Mouse (Mus musculus): ENCODE results near the gene Uqcrh. TPM values are rescaled to one million over a fixed set of nuclear protein-coding genes. Genes with fewer than 3 reads are reported as not detected.

Uqcrh gene
- polyA plus RNA-seq, 1 experiment from 2014 or later, result 583 TPM

DNA sequence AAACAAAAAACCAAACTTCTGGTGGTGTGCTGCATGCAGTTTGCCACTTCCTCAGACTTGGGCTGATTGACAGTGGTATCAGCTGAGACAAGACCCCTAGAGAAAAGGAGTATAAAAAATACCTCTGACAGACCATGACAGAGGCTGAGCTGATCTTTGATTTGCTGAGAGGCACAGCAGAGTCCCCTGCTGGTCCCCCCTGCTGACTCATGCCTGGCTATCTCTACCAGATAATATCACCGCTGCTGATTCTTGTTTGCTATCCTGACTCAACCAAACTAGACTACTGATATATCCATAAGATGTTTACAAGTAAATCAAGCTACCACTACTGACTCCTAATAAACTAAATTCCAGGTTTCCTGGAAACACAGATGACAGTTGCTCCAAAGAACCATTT is 11.0 kb downstream of the Uqcrh start:
- Histone ChIP-seq H3K4me1 (ENCODE audit: control insufficient read depth, insufficient read depth, low read length) (no peaks in the 10 kb centered on the region), H3K36me3 (ENCODE audit: control insufficient read depth, insufficient read depth, low read length) (peaks cover 31% of the 10 kb centered on the region), H3K9ac (ENCODE audit: low read length) (no peak overlapping the region), H3K27me3 (replicated peaks; ENCODE audit: control insufficient read depth, insufficient read depth, low read length) (no peaks in the 10 kb centered on the region), H3K9me3 (replicated peaks; ENCODE audit: control insufficient read depth, low read length) (no peaks in the 10 kb centered on the region), H3K27ac (ENCODE audit: low read depth, low read length) (no peak overlapping the region), H3K4me3 (ENCODE audit: low read depth, low read length) (no peak overlapping the region), H3K4me2 (ENCODE audit: low read length) (no peak overlapping the region)
- DNase-seq (ENCODE audit: low spot score), result no peak
- WGBS, result 59% methylated on average over 1 of the region's 1 CpGs
- ATAC-seq, result no peak

DNA sequence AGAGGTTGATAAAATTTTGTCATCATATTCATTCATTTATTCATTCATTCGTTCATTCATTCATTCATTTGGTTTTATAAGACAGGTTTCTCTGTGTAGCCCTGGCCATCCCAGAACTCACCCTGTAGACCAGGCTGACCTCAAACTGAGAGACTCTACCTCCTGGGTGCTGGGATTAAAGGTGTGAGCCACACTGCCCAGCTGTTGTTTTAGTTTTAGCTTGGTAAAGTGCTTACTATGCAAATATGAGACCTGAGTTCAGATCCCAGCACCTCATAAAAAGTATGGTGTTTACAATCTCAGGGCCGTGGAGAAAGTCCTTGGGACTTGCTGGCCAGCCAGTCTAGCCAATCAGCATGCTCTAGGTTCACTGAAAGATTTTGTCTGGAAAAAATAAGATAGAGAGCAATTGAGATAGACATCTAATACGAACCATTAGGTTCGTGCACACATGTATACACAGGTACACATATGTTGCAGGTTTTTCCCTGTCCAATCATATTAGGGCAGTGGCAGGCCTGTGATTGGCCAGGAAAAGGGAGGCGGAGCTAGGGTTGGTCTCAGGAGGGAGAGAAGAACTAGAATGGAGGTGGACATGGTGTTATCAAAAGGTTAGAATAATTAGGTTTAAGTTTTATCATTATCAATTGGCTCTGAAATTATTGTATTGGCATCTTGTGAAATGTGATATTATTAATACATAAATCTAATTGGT is 15.7 kb downstream of the Uqcrh start:
- Histone ChIP-seq H3K27ac (ENCODE audit: low read depth, low read length) (no peak overlapping the region), H3K9ac (ENCODE audit: low read length) (no peak overlapping the region), H3K4me3 (ENCODE audit: low read depth, low read length) (no peak overlapping the region), H3K4me1 (ENCODE audit: control insufficient read depth, insufficient read depth, low read length) (0 out of 2 replicates have a peak, but pooled peaks cover 3% of the 10 kb centered on the region), H3K36me3 (ENCODE audit: control insufficient read depth, insufficient read depth, low read length) (no peaks in the 10 kb centered on the region), H3K4me2 (ENCODE audit: low read length) (no peak overlapping the region), H3K9me3 (replicated peaks; ENCODE audit: control insufficient read depth, low read length) (no peaks in the 10 kb centered on the region), H3K27me3 (replicated peaks; ENCODE audit: control insufficient read depth, insufficient read depth, low read length) (no peaks in the 10 kb centered on the region)
- no peak for ATAC-seq
- no peak for DNase-seq (ENCODE audit: low spot score)
- WGBS, result 82% methylated on average over 5 of the region's 5 CpGs

DNA sequence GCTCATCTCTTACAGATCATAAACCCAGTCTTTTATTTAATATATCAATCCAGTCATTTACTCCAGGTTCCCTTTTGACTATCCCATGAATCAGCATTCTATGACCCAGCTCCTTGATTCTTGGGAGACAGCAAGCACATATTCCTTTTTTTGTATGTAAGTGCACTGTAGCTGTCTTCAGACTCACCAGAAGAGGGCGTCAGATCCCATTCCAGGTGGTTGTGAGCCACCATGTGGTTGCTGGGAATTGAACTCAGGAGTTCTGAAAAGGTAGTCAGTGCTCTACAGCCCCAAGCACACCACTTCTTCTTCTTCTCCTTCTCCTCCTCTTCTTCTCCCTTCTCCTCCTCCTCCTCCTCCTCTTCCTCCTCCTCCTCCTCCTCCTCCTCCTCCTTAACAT is 17.3 kb downstream of the Uqcrh start:
- no peak overlapping the region for H3K4me3 ChIP-seq (ENCODE audit: low read depth, low read length)
- no peaks in the 10 kb centered on the region for H3K9me3 ChIP-seq (replicated peaks; ENCODE audit: control insufficient read depth, low read length)
- H3K9ac ChIP-seq (ENCODE audit: low read length), result no peak overlapping the region
- ATAC-seq, result no peak
- no peak overlapping the region for H3K27ac ChIP-seq (ENCODE audit: low read depth, low read length)
- WGBS, result 4% methylated on average over 1 of the region's 1 CpGs
- H3K36me3 ChIP-seq (ENCODE audit: control insufficient read depth, insufficient read depth, low read length), result no peaks in the 10 kb centered on the region
- H3K4me1 ChIP-seq (ENCODE audit: control insufficient read depth, insufficient read depth, low read length), result peaks cover 7% of the 10 kb centered on the region; the same call in 1 of the 2 replicates
- H3K4me2 ChIP-seq (ENCODE audit: low read length), result no peak overlapping the region
- H3K27me3 ChIP-seq (replicated peaks; ENCODE audit: control insufficient read depth, insufficient read depth, low read length), result no peaks in the 10 kb centered on the region
- DNase-seq (ENCODE audit: low spot score), result no peak

DNA sequence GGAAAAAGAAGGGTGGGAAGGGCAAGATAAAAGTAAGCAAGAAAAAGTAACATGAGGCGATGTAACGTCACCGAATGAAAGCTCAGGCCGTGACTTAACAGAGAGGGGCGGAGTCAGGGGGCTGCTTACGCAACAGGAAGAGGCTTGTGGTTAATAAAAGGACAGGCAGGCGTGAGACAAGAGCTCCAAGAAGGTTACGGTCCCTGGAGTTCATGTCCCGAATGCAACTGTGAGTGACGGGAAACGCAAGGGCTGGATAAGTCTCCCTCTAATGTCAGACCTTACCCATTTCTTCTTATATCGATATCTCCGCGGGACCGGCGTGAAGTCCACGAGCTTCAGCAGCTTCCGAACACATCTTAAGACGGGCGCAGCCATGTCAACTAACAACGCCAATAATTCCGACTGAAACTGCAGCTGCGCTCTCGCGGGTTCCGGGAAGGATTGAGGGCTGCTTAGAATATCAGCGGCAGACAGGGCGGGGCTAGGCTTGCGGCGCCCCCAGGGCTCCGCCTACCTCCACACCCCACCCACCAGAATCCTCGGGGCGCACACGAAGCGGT is 21.4 kb downstream of the Uqcrh start, which contains the start of gene Nsun4:
Gene Nsun4 (minus strand): TSS at position 478 of the 563 bp plus-strand sequence.
- no peaks in the 10 kb centered on the region for H3K27me3 ChIP-seq (replicated peaks; ENCODE audit: control insufficient read depth, insufficient read depth, low read length)
- H3K27ac ChIP-seq (ENCODE audit: low read depth, low read length), result peak within 1 kb of the TSS; percentile 87
- no peaks in the 10 kb centered on the region for H3K9me3 ChIP-seq (replicated peaks; ENCODE audit: control insufficient read depth, low read length)
- no peaks in the 10 kb centered on the region for H3K36me3 ChIP-seq (ENCODE audit: control insufficient read depth, insufficient read depth, low read length)
- under 1% methylated on average over 35 of the region's 35 CpGs for WGBS
- peaks cover 7% of the 10 kb centered on the region; the same call in 1 of the 2 replicates for H3K4me1 ChIP-seq (ENCODE audit: control insufficient read depth, insufficient read depth, low read length)
- peak within 1 kb of the TSS; percentile 55 for H3K4me3 ChIP-seq (ENCODE audit: low read depth, low read length)
- DNase-seq (ENCODE audit: low spot score) (peak; percentile 96), ATAC-seq (peak; percentile 99)
- H3K9ac ChIP-seq (ENCODE audit: low read length), result peak within 1 kb of the TSS; percentile 68
- H3K4me2 ChIP-seq (ENCODE audit: low read length), result peak within 1 kb of the TSS; percentile 67

DNA sequence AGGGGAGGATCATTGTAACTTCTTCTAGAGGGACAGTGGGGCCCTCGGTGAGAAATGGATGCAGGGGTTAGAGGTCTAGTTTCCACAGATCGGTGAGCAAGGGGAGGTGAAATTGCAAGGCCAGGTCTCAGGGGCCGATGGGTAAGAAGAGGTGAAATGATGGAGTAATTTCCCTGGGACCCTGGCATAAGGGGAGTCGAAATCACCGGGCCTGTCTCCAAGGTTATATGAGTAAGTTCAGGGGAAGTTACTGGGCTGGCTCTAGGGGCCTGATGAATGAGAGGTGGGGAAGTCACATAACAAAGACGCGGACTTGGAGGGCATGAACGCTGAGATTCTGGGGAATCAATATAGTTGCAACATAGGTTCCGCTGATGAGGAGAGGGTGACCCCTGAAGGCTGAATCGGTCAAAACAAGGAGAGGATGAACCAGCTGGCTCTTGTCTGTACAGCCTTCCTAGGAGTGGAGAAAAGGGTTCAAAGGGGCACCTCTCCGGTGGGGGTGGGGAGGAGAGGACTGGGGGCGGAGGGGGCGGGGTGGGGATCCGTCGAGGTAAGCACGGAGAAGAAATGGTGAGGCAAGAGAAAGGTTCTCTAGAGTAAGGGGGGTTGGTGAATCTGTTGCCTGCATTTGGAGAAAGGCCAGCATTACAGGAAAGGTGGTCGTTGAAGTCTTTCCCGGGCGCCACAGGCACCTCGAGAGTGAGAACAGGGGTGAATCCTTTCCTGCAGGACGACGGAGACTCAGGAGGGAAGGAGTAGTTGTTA is 22.2 kb downstream of the Uqcrh start:
- Histone ChIP-seq H3K4me3 (ENCODE audit: low read depth, low read length) (peak overlapping the region; percentile 55), H3K36me3 (ENCODE audit: control insufficient read depth, insufficient read depth, low read length) (peaks cover 3% of the 10 kb centered on the region; the same call in 1 of the 2 replicates), H3K9ac (ENCODE audit: low read length) (peak overlapping the region; percentile 68), H3K9me3 (replicated peaks; ENCODE audit: control insufficient read depth, low read length) (no peaks in the 10 kb centered on the region), H3K27me3 (replicated peaks; ENCODE audit: control insufficient read depth, insufficient read depth, low read length) (no peaks in the 10 kb centered on the region), H3K4me2 (ENCODE audit: low read length) (peak overlapping the region; percentile 67), H3K4me1 (ENCODE audit: control insufficient read depth, insufficient read depth, low read length) (peaks cover 7% of the 10 kb centered on the region; the same call in 1 of the 2 replicates), H3K27ac (ENCODE audit: low read depth, low read length) (peak overlapping the region; percentile 87; the same call in 1 of the 2 replicates)
- peak; percentile 45 for DNase-seq (ENCODE audit: low spot score)
- WGBS, result 12% methylated on average over 21 of the region's 22 CpGs
- ATAC-seq, result peak; percentile 18

DNA sequence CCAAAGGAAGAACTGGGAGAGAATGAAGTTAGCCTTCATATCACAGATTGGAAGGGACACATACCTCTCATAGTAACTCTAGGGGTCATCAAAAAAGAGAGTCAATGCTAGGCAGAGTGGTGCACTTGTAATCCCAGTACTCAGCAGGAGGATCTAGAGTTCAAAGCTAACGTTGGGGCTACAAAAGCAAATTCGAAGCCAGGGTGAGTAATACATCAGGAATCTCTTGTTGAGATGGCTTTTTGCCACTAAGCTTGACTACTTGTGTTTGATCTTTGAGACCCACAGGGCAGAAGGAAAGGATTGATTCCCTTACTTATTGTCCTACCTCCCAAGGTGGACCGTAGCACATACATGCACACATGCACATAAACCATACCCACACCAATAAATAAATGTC is 25.7 kb downstream of the Uqcrh start:
- Histone ChIP-seq H3K9ac (ENCODE audit: low read length) (no peak overlapping the region), H3K4me2 (ENCODE audit: low read length) (no peak overlapping the region), H3K36me3 (ENCODE audit: control insufficient read depth, insufficient read depth, low read length) (peaks cover 6% of the 10 kb centered on the region; the same call in 1 of the 2 replicates), H3K27me3 (replicated peaks; ENCODE audit: control insufficient read depth, insufficient read depth, low read length) (no peaks in the 10 kb centered on the region), H3K4me1 (ENCODE audit: control insufficient read depth, insufficient read depth, low read length) (peaks cover 5% of the 10 kb centered on the region; the same call in 1 of the 2 replicates), H3K27ac (ENCODE audit: low read depth, low read length) (no peak overlapping the region), H3K9me3 (replicated peaks; ENCODE audit: control insufficient read depth, low read length) (no peaks in the 10 kb centered on the region), H3K4me3 (ENCODE audit: low read depth, low read length) (no peak overlapping the region)
- DNase-seq (ENCODE audit: low spot score), result no peak
- ATAC-seq, result no peak
- 84% methylated on average over 3 of the region's 3 CpGs for WGBS

DNA sequence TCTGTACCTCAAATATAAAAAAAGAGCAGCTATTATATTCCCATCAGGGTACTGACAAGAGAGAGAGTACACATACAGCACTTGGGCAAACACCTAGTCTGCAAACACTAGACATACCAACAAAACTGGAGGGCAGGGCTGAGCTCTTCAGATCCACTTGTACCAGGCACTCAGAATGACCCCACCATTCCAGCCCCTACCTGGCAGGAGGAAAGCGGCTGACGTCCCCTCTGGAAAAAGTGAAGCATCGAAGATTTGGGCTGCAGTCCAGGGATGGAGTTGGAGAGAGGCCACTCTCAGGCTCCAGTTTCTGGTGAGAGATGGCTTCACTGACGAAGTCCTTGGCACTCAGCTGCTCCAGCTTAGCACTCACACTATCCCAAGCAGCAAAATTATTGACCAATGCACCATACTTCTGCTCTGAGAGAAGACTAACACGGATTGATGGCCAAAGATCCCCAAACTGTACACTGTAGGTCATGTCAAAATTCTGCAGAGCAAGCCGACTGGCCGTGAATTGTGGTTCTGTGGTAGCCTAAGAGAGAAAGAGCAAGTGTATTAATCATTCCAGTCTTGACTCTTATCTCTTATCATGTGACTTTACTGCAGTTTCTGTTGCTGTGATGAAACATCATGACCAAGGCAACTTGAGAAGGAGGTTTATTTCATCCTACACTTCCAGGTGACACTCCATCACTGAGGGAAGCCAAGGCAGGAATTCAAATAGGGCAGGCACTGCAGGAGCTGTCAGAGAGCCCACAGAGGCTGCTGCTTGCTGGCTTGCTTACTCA is 26.5 kb downstream of the Uqcrh start:
- peaks cover 6% of the 10 kb centered on the region; the same call in 1 of the 2 replicates for H3K36me3 ChIP-seq (ENCODE audit: control insufficient read depth, insufficient read depth, low read length)
- DNase-seq (ENCODE audit: low spot score) (no peak), ATAC-seq (no peak)
- no peak overlapping the region for H3K27ac ChIP-seq (ENCODE audit: low read depth, low read length)
- H3K27me3 ChIP-seq (replicated peaks; ENCODE audit: control insufficient read depth, insufficient read depth, low read length), result no peaks in the 10 kb centered on the region
- H3K4me3 ChIP-seq (ENCODE audit: low read depth, low read length), result no peak overlapping the region
- no peak overlapping the region for H3K4me2 ChIP-seq (ENCODE audit: low read length)
- H3K9ac ChIP-seq (ENCODE audit: low read length), result no peak overlapping the region
- WGBS, result 79% methylated on average over 7 of the region's 7 CpGs
- H3K9me3 ChIP-seq (replicated peaks; ENCODE audit: control insufficient read depth, low read length), result no peaks in the 10 kb centered on the region
- H3K4me1 ChIP-seq (ENCODE audit: control insufficient read depth, insufficient read depth, low read length), result peaks cover 2% of the 10 kb centered on the region; the same call in 1 of the 2 replicates

DNA sequence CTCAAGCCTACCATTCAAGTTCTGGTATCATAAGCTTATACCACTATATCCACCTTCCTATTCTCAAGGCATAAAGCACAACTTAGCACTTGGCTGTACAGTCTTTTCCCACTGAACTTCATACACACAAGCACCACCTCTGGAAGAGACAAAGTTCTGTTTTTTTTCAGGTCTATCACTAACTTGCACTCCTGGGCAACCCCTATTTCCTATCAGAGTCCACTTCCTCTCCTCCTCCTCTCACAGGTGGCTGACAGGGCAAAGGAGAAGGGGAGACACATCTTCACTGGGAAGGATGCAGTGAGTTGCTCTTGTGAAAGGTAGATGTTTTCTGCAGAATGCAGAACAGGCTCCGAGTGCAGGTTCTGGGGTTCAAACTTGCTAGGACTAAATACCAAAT is 27.2 kb downstream of the Uqcrh start:
- 97% methylated on average over 1 of the region's 1 CpGs for WGBS
- DNase-seq (ENCODE audit: low spot score) (no peak), ATAC-seq (no peak)
- no peak overlapping the region for H3K9ac ChIP-seq (ENCODE audit: low read length)
- peaks cover 6% of the 10 kb centered on the region; the same call in 1 of the 2 replicates for H3K36me3 ChIP-seq (ENCODE audit: control insufficient read depth, insufficient read depth, low read length)
- no peaks in the 10 kb centered on the region for H3K9me3 ChIP-seq (replicated peaks; ENCODE audit: control insufficient read depth, low read length)
- no peak overlapping the region for H3K4me2 ChIP-seq (ENCODE audit: low read length)
- no peak overlapping the region for H3K27ac ChIP-seq (ENCODE audit: low read depth, low read length)
- H3K4me3 ChIP-seq (ENCODE audit: low read depth, low read length), result no peak overlapping the region
- no peaks in the 10 kb centered on the region for H3K4me1 ChIP-seq (ENCODE audit: control insufficient read depth, insufficient read depth, low read length)
- H3K27me3 ChIP-seq (replicated peaks; ENCODE audit: control insufficient read depth, insufficient read depth, low read length), result no peaks in the 10 kb centered on the region

All from forebrain, embryonic 14.5 days (tissue).